Mouse (Mus musculus): ENCODE data around the gene Prickle1. TPM values are rescaled to one million over a fixed set of nuclear protein-coding genes. Genes with fewer than 3 reads are reported as not detected.

Prickle1 gene
- polyA plus RNA-seq, 1 experiment from 2014 or later: 20.4 TPM

GRCm38 (mm10) chr15:93529831-93530702 is 65.6 kb downstream of the Prickle1 start:
- H3K4me1 ChIP-seq: peaks cover 36% of the 10 kb centered on the region
- no peak overlapping the region for H3K27ac ChIP-seq (replicated peaks)
- H3K4me3 ChIP-seq: no peak overlapping the region
- no peak for DNase-seq (ENCODE audit: low spot score)
- 54% methylated on average over 12 of the region's 12 CpGs for WGBS
- no peaks in the 10 kb centered on the region for H3K36me3 ChIP-seq (replicated peaks)
- no peaks in the 10 kb centered on the region for H3K9me3 ChIP-seq
- H3K27me3 ChIP-seq (replicated peaks; ENCODE audit: low read depth, poor library complexity, severe bottlenecking): no peaks in the 10 kb centered on the region

- no peaks in the 10 kb centered on the region for H3K9me3 ChIP-seq
- H3K4me3 ChIP-seq: no peak overlapping the region
- H3K4me1 ChIP-seq: peaks cover 32% of the 10 kb centered on the region
- no peak for DNase-seq (ENCODE audit: low spot score)
- no peak overlapping the region for H3K27ac ChIP-seq (replicated peaks)
- 90% methylated on average over 5 of the region's 5 CpGs for WGBS
- no peaks in the 10 kb centered on the region for H3K36me3 ChIP-seq (replicated peaks)
- H3K27me3 ChIP-seq (replicated peaks; ENCODE audit: low read depth, poor library complexity, severe bottlenecking): peaks cover 38% of the 10 kb centered on the region
Measured at GRCm38 (mm10) chr15:93525305-93525917, 70.3 kb downstream of the Prickle1 start.

DNA sequence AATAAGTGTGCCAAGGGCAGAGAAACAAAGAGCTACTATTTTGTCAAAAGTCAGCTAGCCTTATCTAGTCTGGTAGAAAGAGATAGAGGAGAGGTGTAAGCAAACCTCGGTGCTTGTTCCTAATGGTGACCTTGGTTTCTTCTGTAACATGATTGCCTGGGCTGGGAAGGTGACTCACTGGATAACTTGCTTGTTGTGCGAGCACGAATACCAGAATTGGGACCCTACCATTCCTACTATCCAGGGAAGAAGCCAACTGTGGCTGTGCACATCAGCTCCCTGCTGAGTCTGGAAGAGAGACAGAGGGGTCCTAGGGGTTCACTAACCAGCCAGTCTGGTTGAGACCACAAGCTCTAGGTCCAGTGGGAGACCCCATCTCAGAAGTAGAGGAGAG is 73.9 kb downstream of the Prickle1 start:
- no peak overlapping the region for H3K4me3 ChIP-seq
- DNase-seq (ENCODE audit: low spot score): no peak

DNA sequence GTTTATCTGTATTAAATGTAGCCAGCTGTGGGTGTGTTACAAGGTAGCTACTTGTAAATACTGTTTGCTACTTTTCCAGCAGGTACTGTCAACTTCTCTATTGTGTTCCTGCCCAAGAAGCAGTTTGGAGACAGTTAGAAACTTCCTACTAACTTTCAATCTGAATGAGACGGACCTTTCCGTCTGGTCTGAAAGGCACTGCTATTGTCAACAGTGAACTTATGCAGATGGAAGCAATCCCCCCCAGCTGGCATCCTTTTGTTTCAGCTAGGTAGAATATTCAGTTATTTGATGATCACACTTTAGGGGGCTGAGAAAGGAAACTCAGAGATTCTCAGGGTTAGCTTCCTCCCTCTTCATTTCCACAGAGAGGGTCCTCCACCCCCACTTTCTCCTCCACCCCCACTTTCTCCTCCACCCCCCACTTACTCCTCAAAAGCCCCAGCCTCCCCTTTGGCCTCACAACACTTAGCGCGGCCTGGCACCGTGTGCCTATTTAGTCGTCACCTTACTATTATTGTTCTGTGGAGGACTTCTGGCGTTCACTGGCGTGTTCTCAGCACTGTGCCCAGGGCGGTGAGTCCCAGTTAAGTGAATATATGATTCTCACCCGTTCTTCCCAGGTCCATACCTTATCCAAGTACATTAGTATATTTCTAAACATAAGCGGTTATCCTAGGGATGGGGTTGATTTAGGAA is 74.5 kb downstream of the Prickle1 start:
- Histone ChIP-seq H3K4me1 (peaks cover 54% of the 10 kb centered on the region), H3K9me3 (no peaks in the 10 kb centered on the region), H3K27me3 (replicated peaks; ENCODE audit: low read depth, poor library complexity, severe bottlenecking) (peaks cover 60% of the 10 kb centered on the region), H3K27ac (replicated peaks) (no peak overlapping the region), H3K36me3 (replicated peaks) (no peaks in the 10 kb centered on the region), H3K4me3 (no peak overlapping the region)
- WGBS: 26% methylated on average over 11 of the region's 11 CpGs
- DNase-seq (ENCODE audit: low spot score): no peak

More for the DNA sequence above, 73.9 kb downstream of the Prickle1 start:
- no peaks in the 10 kb centered on the region for H3K36me3 ChIP-seq (replicated peaks)
- H3K4me1 ChIP-seq: peaks cover 54% of the 10 kb centered on the region
- 42% methylated on average over 3 of the region's 3 CpGs for WGBS
- H3K27ac ChIP-seq (replicated peaks): no peak overlapping the region
- no peaks in the 10 kb centered on the region for H3K9me3 ChIP-seq
- H3K27me3 ChIP-seq (replicated peaks; ENCODE audit: low read depth, poor library complexity, severe bottlenecking): peaks cover 60% of the 10 kb centered on the region

GRCm38 (mm10) chr15:93519836-93520826 is 75.6 kb downstream of the Prickle1 start:
- H3K27ac ChIP-seq (replicated peaks): peak overlapping the region; percentile 89
- H3K4me3 ChIP-seq: peak overlapping the region; percentile 90
- no peaks in the 10 kb centered on the region for H3K9me3 ChIP-seq
- DNase-seq (ENCODE audit: low spot score): peak; percentile 45
- WGBS: 4% methylated on average over 17 of the region's 17 CpGs
- H3K36me3 ChIP-seq (replicated peaks): no peaks in the 10 kb centered on the region
- H3K27me3 ChIP-seq (replicated peaks; ENCODE audit: low read depth, poor library complexity, severe bottlenecking): peaks cover 65% of the 10 kb centered on the region
- H3K4me1 ChIP-seq: peaks cover 61% of the 10 kb centered on the region

DNA sequence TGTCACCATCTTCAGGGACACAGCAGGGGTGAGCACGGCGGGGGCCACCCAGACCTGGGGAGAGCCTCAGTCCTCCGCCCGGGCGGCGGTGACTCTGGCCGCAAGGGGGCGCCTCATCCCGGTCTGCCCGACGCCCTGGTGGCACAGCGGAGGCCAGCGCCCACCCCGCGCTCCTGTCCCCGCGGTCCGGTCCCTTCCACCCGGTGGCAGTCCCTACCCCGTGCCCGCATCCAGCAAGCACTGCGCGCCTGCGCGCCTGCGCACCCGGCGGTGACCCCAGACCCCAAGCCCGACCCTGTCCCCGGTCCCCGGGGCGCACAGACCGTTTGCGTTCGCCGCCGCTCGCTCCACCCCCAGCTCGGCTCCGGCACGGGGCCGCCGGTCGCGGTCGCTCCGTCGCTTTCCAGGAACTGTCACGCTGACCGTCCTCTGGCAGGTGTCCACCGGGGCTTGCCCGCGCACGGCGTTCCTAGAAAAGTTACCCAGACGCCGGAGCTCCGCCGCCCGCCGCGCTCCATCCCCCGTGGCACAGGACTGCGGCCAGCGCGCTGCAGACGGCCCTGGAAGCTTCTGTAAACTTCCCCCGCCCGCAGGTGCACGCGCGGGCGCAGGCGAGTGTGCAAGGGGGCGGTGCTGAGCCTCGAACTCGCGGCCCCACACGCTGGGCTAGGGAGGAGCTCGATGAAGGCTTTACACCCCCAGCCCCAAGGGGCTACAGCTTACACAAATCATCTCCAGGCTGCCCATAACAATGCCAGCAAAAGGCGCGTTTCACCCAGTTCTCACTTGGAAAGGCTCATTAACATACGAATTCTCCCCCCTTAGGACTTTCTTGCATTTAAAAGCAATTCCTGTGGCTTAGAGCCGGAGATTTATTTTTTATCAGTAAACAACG is 76.5 kb downstream of the Prickle1 start:
- peaks cover 69% of the 10 kb centered on the region for H3K27me3 ChIP-seq (replicated peaks; ENCODE audit: low read depth, poor library complexity, severe bottlenecking)
- peaks cover 70% of the 10 kb centered on the region for H3K4me1 ChIP-seq
- under 1% methylated on average over 85 of the region's 85 CpGs for WGBS

DNA sequence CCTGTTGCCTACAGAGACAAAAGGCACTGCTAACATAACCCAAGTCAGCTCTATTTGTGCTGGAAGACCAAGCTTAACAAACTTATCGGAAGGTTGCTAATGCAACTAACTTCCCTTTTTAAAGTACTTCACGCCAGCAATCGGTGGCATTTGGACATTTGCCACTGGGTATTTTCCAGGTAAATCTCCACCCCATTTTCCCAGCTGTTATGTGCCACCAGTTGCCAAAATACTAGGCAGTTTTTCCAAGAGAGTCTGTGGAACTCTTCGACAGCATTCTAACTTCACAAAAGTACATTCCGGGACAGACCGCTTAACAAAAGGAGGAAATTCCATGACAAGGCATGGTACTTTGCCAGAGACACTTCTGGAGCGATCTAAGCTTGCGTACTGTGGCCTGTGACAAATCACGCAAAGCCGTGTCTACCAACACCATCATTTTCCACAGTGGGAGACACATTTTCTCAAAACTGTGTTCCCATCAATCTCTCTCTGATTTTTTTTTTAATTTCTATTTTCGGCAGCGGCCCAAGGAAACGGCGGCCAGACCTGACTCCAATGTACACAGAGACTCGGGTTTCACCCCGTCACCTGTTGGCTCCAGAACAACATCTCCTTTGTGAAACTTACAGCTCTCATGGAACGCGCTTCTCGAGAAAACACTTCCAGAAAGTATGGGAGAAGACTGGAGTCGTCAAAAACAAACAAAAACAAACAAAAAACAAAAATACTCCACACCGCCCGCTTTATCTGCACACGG is 77.4 kb downstream of the Prickle1 start:
- H3K27me3 ChIP-seq (replicated peaks; ENCODE audit: low read depth, poor library complexity, severe bottlenecking): peaks cover 64% of the 10 kb centered on the region
- peak overlapping the region; percentile 90 for H3K4me3 ChIP-seq

More for the DNA sequence above, 76.5 kb downstream of the Prickle1 start:
- Histone ChIP-seq H3K4me3 (peak overlapping the region; percentile 90), H3K27ac (replicated peaks) (peak overlapping the region; percentile 89), H3K36me3 (replicated peaks) (no peaks in the 10 kb centered on the region), H3K9me3 (no peaks in the 10 kb centered on the region)
- DNase-seq (ENCODE audit: low spot score): peak; percentile 88

GRCm38 (mm10) chr15:93517022-93517565 is 78.6 kb downstream of the Prickle1 start:
- 71% methylated on average over 11 of the region's 11 CpGs for WGBS
- Histone ChIP-seq H3K27ac (replicated peaks) (no peak overlapping the region), H3K4me1 (peaks cover 81% of the 10 kb centered on the region), H3K9me3 (no peaks in the 10 kb centered on the region), H3K4me3 (0 out of 2 replicates have a peak overlapping the region, but pooled peaks have one; percentile 90), H3K27me3 (replicated peaks; ENCODE audit: low read depth, poor library complexity, severe bottlenecking) (peaks cover 61% of the 10 kb centered on the region), H3K36me3 (replicated peaks) (no peaks in the 10 kb centered on the region)
- no peak for DNase-seq (ENCODE audit: low spot score)

More for the DNA sequence above, 77.4 kb downstream of the Prickle1 start:
- no peak for DNase-seq (ENCODE audit: low spot score)
- WGBS: 4% methylated on average over 23 of the region's 23 CpGs
- Histone ChIP-seq H3K9me3 (no peaks in the 10 kb centered on the region), H3K36me3 (replicated peaks) (no peaks in the 10 kb centered on the region), H3K27ac (replicated peaks) (peak overlapping the region; percentile 89), H3K4me1 (peaks cover 77% of the 10 kb centered on the region)

GRCm38 (mm10) chr15:93515316-93515715 is 80.4 kb downstream of the Prickle1 start:
- peaks cover 75% of the 10 kb centered on the region for H3K4me1 ChIP-seq

DNA sequence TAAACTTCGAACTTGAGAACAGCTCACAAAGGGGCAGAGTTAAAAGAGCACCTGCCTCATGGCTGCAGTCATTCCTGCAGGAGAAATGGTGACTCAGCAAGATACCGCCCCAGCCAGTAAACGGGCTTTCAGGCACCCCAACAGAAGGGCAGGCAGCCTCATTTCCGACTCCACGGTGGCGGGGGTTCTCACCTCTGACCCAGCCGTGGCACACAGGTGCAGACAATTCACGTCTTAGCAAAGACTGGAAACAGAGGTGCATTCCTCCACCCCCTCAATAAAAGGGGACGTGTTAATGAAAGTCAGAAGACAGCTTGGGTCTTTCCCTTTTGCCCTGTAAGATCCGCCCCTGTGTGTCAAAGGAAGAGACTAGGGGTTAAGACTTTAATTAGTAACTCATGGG is 81.8 kb downstream of the Prickle1 start:
- 3% methylated on average over 10 of the region's 10 CpGs for WGBS
- Histone ChIP-seq H3K9me3 (no peaks in the 10 kb centered on the region), H3K27ac (replicated peaks) (no peak overlapping the region), H3K4me3 (peak overlapping the region; percentile 37), H3K27me3 (replicated peaks; ENCODE audit: low read depth, poor library complexity, severe bottlenecking) (peaks cover 37% of the 10 kb centered on the region), H3K36me3 (replicated peaks) (peaks cover 11% of the 10 kb centered on the region), H3K4me1 (peaks cover 65% of the 10 kb centered on the region)
- peak; percentile 76 for DNase-seq (ENCODE audit: low spot score)

More at GRCm38 (mm10) chr15:93515316-93515715, 80.4 kb downstream of the Prickle1 start:
- Histone ChIP-seq H3K27me3 (replicated peaks; ENCODE audit: low read depth, poor library complexity, severe bottlenecking) (peaks cover 47% of the 10 kb centered on the region), H3K36me3 (replicated peaks) (peaks cover 4% of the 10 kb centered on the region; the same call in 1 of the 2 replicates), H3K9me3 (no peaks in the 10 kb centered on the region), H3K4me3 (no peak overlapping the region), H3K27ac (replicated peaks) (no peak overlapping the region)
- 70% methylated on average over 9 of the region's 9 CpGs for WGBS
- no peak for DNase-seq (ENCODE audit: low spot score)
